19 mouse cellular contexts compared by ENCODE assay signal in genomic region chr4:136112344-136112743, GRCm38 (mm10). TPM values are rescaled to one million over a fixed set of nuclear protein-coding genes. Genes with fewer than 3 reads are reported as not detected.
DNase-seq lines count a peak whose midpoint lies in the region; ATAC-seq and TF ChIP-seq lines count a peak whose summit lies in the region.
"Had no signal": no experiment of that assay in that cellular context is flagged by ENCODE, and none has a peak within 500 bp of the region (broad histone marks: within the 10 kb centered on the region; RNA-seq: fewer than 3 reads in every experiment).

No protein-coding gene starts in this region.

- TF ChIP-seq EP300 in stomach, postnatal 0 days (optimal IDR thresholded peaks at IDR 0.05) = no peak

- no peaks in the 10 kb centered on the region for H3K36me3 ChIP-seq in thymus, adult 2 months (ENCODE audit: control insufficient read depth, insufficient read depth, low read length)
- no peaks in the 10 kb centered on the region for H3K36me3 ChIP-seq in stomach, postnatal 0 days (ENCODE audit: control insufficient read depth, insufficient read depth, low read length)
- H3K36me3 ChIP-seq: heart, embryonic 15.5 days; midbrain, embryonic 15.5 days had no signal

- no peak overlapping the region for H3K4me3 ChIP-seq in thymus, adult 2 months (ENCODE audit: control insufficient read depth, insufficient read depth, low read length)
- no peak overlapping the region for H3K4me3 ChIP-seq in stomach, postnatal 0 days (ENCODE audit: low read depth, low read length)
- H3K4me3 ChIP-seq: heart, embryonic 15.5 days; midbrain, embryonic 15.5 days had no signal

- peak; percentile 36; the same call in 1 of the 2 replicates for ATAC-seq in stomach, postnatal 0 days (ENCODE audit: low FRiP score, low TSS enrichment)
- no peak for ATAC-seq in frontal cortex, adult (ENCODE audit: low TSS enrichment)
- ATAC-seq: midbrain, embryonic 15.5 days had no signal

- TF ChIP-seq POLR2A in thymus, adult 2 months (IDR thresholded peaks at IDR 0.05; ENCODE audit: control insufficient read depth, extremely low read depth, insufficient read depth, low read length, poor library complexity) = no peak

- no peaks in the 10 kb centered on the region for H3K9me3 ChIP-seq in stomach, postnatal 0 days (ENCODE audit: control insufficient read depth, low read length)
- H3K9me3 ChIP-seq: heart, embryonic 15.5 days; midbrain, embryonic 15.5 days had no signal

- H3K9ac ChIP-seq in stomach, postnatal 0 days (ENCODE audit: low read length) = no peak overlapping the region
- H3K9ac ChIP-seq: heart, embryonic 15.5 days; midbrain, embryonic 15.5 days had no signal

- peak; percentile 51 for DNase-seq in thymus, adult 2 months
- DNase-seq in thymus, adult 18-20 months = no peak
- DNase-seq in forelimb bud, embryonic 11.5 days (ENCODE audit: low read depth, low spot score) = peak; percentile 42
- no peak for DNase-seq in stomach, postnatal 0 days (ENCODE audit: low spot score)
- no peak for DNase-seq in adrenal gland, adult 8-10 months
- no peak for DNase-seq in spleen, postnatal 14 days (ENCODE audit: low spot score in 2 of 2)
- DNase-seq: adrenal gland, postnatal 25 days; cerebellum, adult 11 months; cerebellum, postnatal 14 days; embryo, embryonic 11 days; gastrocnemius, postnatal 14 days; heart, postnatal 4 days; kidney, adult 9 months; lung, adult 18-20 months; lung, postnatal 14 days; right cerebral cortex, postnatal 14 days had no signal

- H3K27me3 ChIP-seq in thymus, adult 2 months (ENCODE audit: control insufficient read depth, insufficient read depth, low read length) = no peaks in the 10 kb centered on the region
- H3K27me3 ChIP-seq in stomach, postnatal 0 days (ENCODE audit: control insufficient read depth, insufficient read depth, low read length) = no peaks in the 10 kb centered on the region
- H3K27me3 ChIP-seq: heart, embryonic 15.5 days; midbrain, embryonic 15.5 days had no signal

- H3K27ac ChIP-seq in thymus, adult 2 months (ENCODE audit: control insufficient read depth, insufficient read depth, low read length) = no peak overlapping the region
- H3K27ac ChIP-seq in stomach, postnatal 0 days (replicated peaks) = no peak overlapping the region
- H3K27ac ChIP-seq: heart, embryonic 15.5 days; midbrain, embryonic 15.5 days had no signal

- no peak overlapping the region for H3K4me2 ChIP-seq in stomach, postnatal 0 days (replicated peaks; ENCODE audit: low read depth)
- H3K4me2 ChIP-seq: heart, embryonic 15.5 days; midbrain, embryonic 15.5 days had no signal

- 48% methylated on average over 5 of the region's 5 CpGs for WGBS in thymus, adult 2 months
- 64% methylated on average over 5 of the region's 5 CpGs for WGBS in stomach, postnatal 0 days

- no peak for TF ChIP-seq CTCF in thymus, adult 2 months (IDR thresholded peaks at IDR 0.05; ENCODE audit: borderline replicate concordance, control insufficient read depth, extremely low read depth, insufficient read depth, low read length, poor library complexity)
- TF ChIP-seq CTCF in stomach, postnatal 0 days (IDR thresholded peaks at IDR 0.05; ENCODE audit: low read depth) = no peak

- peaks cover 61% of the 10 kb centered on the region for H3K4me1 ChIP-seq in thymus, adult 2 months (replicated peaks; ENCODE audit: control insufficient read depth, insufficient read depth, low read length)
- H3K4me1 ChIP-seq in stomach, postnatal 0 days (replicated peaks; ENCODE audit: control insufficient read depth, insufficient read depth) = no peaks in the 10 kb centered on the region
- H3K4me1 ChIP-seq: midbrain, embryonic 15.5 days had no signal

RNA-seq across cellular contexts. Expression of gene Id3, which starts 31.0 kb away (rescaled TPM):
- polyA plus RNA-seq in thymus, adult 2 months (2012; rRNA removed) = 312 and 357 TPM in 2 replicates
- polyA plus RNA-seq in stomach, postnatal 0 days (2015; fragmentation: Nextera tagmentation; extraction: Ambion mirVana) = 201 and 224 TPM in 2 replicates
- total RNA-seq in adrenal gland, adult 8-10 months (2022) = 10 to 100 TPM; 58.3 to 76.8 (median 73.8) TPM

RNA-seq across cellular contexts. Expression of gene Rpl11, which starts 59.1 kb away (rescaled TPM):
- 418 and 466 TPM in 2 replicates for polyA plus RNA-seq in thymus, adult 2 months (2012; rRNA removed)
- 369 and 402 TPM in 2 replicates for polyA plus RNA-seq in stomach, postnatal 0 days (2015; fragmentation: Nextera tagmentation; extraction: Ambion mirVana)
- total RNA-seq in adrenal gland, adult 8-10 months (2022) = 100 to 1,000 TPM; 326 to 545 (median 424) TPM

RNA-seq across cellular contexts. Expression of gene E2f2, which starts 59.9 kb away (rescaled TPM):
- 164 and 208 TPM in 2 replicates for polyA plus RNA-seq in thymus, adult 2 months (2012; rRNA removed)
- polyA plus RNA-seq in stomach, postnatal 0 days (2015; fragmentation: Nextera tagmentation; extraction: Ambion mirVana) = 0.91 and 1.5 TPM in 2 replicates
- 1 to 10 TPM; 2.6 to 3.6 (median 2.7) TPM for total RNA-seq in adrenal gland, adult 8-10 months (2022)

Comparison
In these comparisons a context has a peak if more than half of its experiments do, and no peak if none do; other contexts are left out.
1. DNase-seq: peak in thymus, adult 2 months (single experiment) and forelimb bud, embryonic 11.5 days (single experiment); none in thymus, adult 18-20 months (0 of 2), stomach, postnatal 0 days (single experiment), adrenal gland, adult 8-10 months (single experiment) and spleen, postnatal 14 days (0 of 2).
2. RNA of gene E2f2, which starts 59.9 kb away (polyA plus RNA-seq): 164 to 208 TPM in thymus, adult 2 months; 0.91 to 1.5 TPM in stomach, postnatal 0 days; every median in the first group is over 10 times any median in the second.